Mouse (Mus musculus) heart, embryonic 15.5 days (tissue): ENCODE measurements at regions not wholly inside any gene's neighbourhood (a gene's known extent, or its start where the extent isn't known, plus 50 kb on each side); places are given as distances from the start of the nearest gene placed in this dataset.
"Not testable (repeated sequence)": the region's sequence is repeated elsewhere in the genome, so short reads cannot be mapped to it uniquely, and the experiment has no call there.

Source experiments
- ATAC-seq: fragments of 200-750 bp; cut with Nextera tagmentation; replicated peaks from 2 replicates; pipeline ENCODE4 v1.8.0; 2017; ENCODE audit warnings: low read depth, moderate TSS enrichment; ENCODE audit not compliant: insufficient number of reproducible peaks, insufficient read depth, low FRiP score
- H3K27ac ChIP-seq: fragments of 300-500 bp; sonication (generic); 2 replicates; pipeline ENCODE4 v1.5.1; 2015; ENCODE audit warnings: mild to moderate bottlenecking, inconsistent platforms
- H3K27me3 ChIP-seq: fragments of 300-500 bp; sonication (generic); 2 replicates; pipeline ENCODE4 v1.6.1; 2015; ENCODE audit warnings: inconsistent platforms
- H3K36me3 ChIP-seq: fragments of 300-500 bp; sonication (generic); 2 replicates; pipeline ENCODE4 v1.6.1; 2015; ENCODE audit warnings: mild to moderate bottlenecking, inconsistent platforms
- H3K4me1 ChIP-seq: fragments of 300-500 bp; sonication (generic); replicated peaks from 2 replicates; pipeline ENCODE4 v1.6.1; 2015; ENCODE audit warnings: inconsistent platforms
- H3K4me2 ChIP-seq: fragments of 300-500 bp; sonication (generic); 2 replicates; pipeline ENCODE4 v1.6.1; 2015; ENCODE audit warnings: inconsistent platforms, mild to moderate bottlenecking, moderate library complexity
- H3K4me3 ChIP-seq: fragments of 300-500 bp; sonication (generic); 2 replicates; pipeline ENCODE4 v1.5.1; 2015; ENCODE audit warnings: mild to moderate bottlenecking, inconsistent platforms
- H3K9ac ChIP-seq: fragments of 300-500 bp; sonication (generic); 2 replicates; pipeline ENCODE4 v1.6.1; 2015; ENCODE audit warnings: mild to moderate bottlenecking, inconsistent platforms
- H3K9me3 ChIP-seq: fragments of 300-500 bp; sonication (generic); replicated peaks from 2 replicates; pipeline ENCODE4 v1.6.1; 2016; ENCODE audit warnings: inconsistent platforms
- WGBS: fragments of 180-500 bp; shearing (Covaris S2); methylation state at CpG from one replicate; pipeline ENCODE4 v1.1.7; 2015; ENCODE audit warnings: mixed read lengths; 5-methylcytosine and 5-hydroxymethylcytosine counted together

DNA sequence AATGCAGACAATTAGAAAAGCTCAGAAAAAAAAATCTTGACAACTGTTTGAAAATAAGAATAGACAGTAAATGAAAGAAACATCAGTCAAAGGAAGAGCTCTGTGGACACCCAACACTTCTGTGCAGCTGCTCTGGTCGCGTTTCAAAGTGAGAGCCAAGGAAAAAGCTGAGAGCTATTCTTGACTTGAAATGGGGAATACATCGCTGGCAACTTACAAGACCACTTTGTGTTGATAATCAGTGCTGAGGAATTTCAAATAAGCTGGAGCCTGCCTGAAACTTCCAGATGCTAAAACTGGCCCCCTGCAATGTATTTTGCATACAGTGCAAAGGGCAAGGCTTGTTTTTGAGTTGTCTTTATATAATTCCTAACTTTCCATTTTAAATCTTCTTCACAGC is 177.1 kb upstream of the Ghr start:
- H3K4me2 ChIP-seq: no peak overlapping the region
- H3K4me3 ChIP-seq: no peak overlapping the region
- no peak overlapping the region for H3K27ac ChIP-seq
- H3K27me3 ChIP-seq: no peaks in the 10 kb centered on the region
- H3K9me3 ChIP-seq: no peaks in the 10 kb centered on the region
- no peak overlapping the region for H3K9ac ChIP-seq
- 23% methylated on average over 3 of the region's 3 CpGs for WGBS
- H3K36me3 ChIP-seq: no peaks in the 10 kb centered on the region
- no peaks in the 10 kb centered on the region for H3K4me1 ChIP-seq
- ATAC-seq: no peak

GRCm38 (mm10) chr15:3755636-3756035 is 172.3 kb upstream of the Ghr start:
- Histone ChIP-seq H3K4me2 (no peak overlapping the region), H3K27ac (no peak overlapping the region), H3K36me3 (no peaks in the 10 kb centered on the region), H3K4me3 (no peak overlapping the region), H3K27me3 (no peaks in the 10 kb centered on the region), H3K9me3 (no peaks in the 10 kb centered on the region), H3K9ac (no peak overlapping the region), H3K4me1 (no peaks in the 10 kb centered on the region)
- ATAC-seq: no peak
- WGBS: 68% methylated on average over 2 of the region's 2 CpGs

- not testable (repeated sequence) for H3K9ac ChIP-seq, H3K9me3 ChIP-seq, H3K27ac ChIP-seq, H3K27me3 ChIP-seq, H3K4me2 ChIP-seq, H3K4me3 ChIP-seq, H3K4me1 ChIP-seq, H3K36me3 ChIP-seq, ATAC-seq
- 84% methylated on average over 9 of the region's 9 CpGs for WGBS
These were observed 164.8 kb upstream of the Ghr start for GRCm38 (mm10) chr15:3748072-3748471.

DNA sequence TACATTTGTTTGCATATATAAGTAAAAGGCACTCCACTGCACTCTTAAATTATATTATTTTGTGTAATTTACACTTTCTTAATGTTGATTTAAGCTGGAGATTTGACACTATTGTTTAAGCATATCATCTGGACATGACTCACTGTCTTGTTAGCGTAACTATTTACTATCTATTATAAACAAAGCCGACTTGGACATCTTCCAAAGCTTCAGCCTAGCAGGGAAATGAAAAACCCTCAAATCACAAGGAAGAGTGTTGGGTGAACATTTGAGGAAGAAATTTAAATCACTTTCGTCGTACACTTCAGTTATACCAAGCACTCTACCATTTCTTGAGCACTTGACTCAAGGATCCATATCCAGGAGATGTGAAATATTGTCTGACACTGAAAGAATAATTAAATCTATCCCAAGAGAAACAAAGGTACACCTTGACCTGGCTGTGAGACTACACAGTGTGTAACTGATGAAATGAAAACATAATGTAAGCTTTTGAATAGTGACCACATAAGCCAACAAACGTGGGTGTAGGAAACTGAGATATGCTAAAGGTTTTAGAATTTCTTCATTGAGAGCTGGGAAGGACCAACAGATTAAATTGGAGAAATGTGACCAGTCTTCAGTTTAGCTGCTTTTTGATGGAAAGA is 160.0 kb upstream of the Ghr start:
- no peaks in the 10 kb centered on the region for H3K9me3 ChIP-seq
- H3K27me3 ChIP-seq: no peaks in the 10 kb centered on the region
- no peak overlapping the region for H3K9ac ChIP-seq
- no peak for ATAC-seq
- no peak overlapping the region for H3K4me3 ChIP-seq
- H3K36me3 ChIP-seq: no peaks in the 10 kb centered on the region
- H3K4me1 ChIP-seq: no peaks in the 10 kb centered on the region
- no peak overlapping the region for H3K4me2 ChIP-seq
- peak overlapping the region; percentile 1; the same call in 1 of the 2 replicates for H3K27ac ChIP-seq
- 48% methylated on average over 5 of the region's 5 CpGs for WGBS

DNA sequence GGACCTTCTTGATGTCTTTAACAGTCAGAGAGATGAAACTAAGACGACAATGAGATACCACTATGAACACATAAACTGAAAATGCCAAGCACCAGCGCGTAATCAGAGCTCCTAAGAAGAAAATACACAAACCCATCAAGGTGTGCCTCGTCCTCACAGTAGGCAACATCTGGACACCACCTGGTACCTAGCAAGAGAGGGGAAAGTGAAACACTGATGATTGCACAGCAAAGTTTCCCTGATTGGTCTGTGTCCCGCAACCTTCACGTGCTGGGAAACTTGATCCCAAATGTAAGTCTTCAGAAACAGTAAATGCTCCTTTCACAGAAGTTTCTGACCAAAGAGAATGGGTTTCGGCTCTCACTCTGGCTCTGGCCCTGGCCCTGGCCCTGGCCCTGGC is 158.9 kb upstream of the Ghr start:
- no peaks in the 10 kb centered on the region for H3K27me3 ChIP-seq
- no peak overlapping the region for H3K9ac ChIP-seq
- H3K4me1 ChIP-seq: no peaks in the 10 kb centered on the region
- H3K4me3 ChIP-seq: no peak overlapping the region
- no peak for ATAC-seq
- 78% methylated on average over 7 of the region's 7 CpGs for WGBS
- no peaks in the 10 kb centered on the region for H3K9me3 ChIP-seq
- no peaks in the 10 kb centered on the region for H3K36me3 ChIP-seq
- H3K4me2 ChIP-seq: no peak overlapping the region
- no peak overlapping the region for H3K27ac ChIP-seq

GRCm38 (mm10) chr15:3725214-3725613 is 141.9 kb upstream of the Ghr start:
- Histone ChIP-seq H3K4me1 (no peaks in the 10 kb centered on the region), H3K4me2 (no peak overlapping the region), H3K27me3 (no peaks in the 10 kb centered on the region), H3K36me3 (no peaks in the 10 kb centered on the region), H3K9me3 (no peaks in the 10 kb centered on the region), H3K27ac (no peak overlapping the region), H3K9ac (no peak overlapping the region), H3K4me3 (no peak overlapping the region)
- 74% methylated on average over 3 of the region's 3 CpGs for WGBS
- ATAC-seq: no peak

DNA sequence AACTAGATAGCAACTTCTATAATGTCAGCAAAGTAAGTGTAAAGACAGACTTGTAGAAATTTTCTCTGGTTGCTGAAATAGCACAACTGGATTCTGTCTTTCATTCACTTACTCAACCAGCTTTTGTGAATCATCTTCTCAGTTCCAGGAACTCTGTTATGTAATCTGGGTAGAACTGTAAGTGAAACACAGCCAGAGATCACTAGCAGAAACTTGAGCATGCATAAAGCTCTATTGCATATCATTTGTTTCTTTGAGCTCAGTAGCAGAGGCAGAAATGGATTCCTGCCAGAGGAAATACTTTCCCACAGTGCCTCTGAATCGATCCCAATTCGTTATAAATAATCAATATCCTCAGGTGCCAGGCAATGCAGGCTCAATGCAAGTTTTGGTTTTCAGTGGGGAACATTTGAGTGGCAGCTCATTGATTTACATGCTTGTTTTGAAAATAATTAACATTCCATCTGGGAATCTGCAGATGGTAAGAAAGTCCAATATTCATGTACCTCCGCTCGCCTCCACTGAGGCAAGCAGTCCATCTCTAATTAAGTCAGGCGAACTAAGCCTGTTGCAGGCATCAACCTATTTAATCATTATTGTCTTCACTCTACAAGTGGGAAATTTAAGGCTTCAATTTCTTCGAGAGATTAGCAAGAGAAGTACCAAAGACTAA is 137.5 kb upstream of the Ghr start:
- no peak for ATAC-seq
- H3K4me2 ChIP-seq: no peak overlapping the region

DNA sequence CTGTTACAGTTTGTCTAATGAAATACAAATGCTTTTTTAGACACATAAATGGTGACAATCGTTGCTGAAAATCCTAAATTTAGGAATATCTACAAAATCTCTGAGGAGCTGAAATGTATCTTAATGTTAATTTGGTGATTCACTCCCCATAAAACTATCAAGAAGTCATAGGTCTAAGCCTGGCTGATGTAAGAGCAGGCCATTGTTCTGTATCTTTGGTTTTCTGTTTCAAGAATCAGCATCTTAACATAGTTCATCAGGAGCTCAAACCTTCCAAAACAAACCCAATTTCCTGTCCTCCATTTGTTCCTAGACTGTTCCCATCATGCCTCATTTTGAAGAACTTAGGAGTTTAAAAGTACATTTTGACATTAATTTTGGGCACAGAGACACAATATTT is 128.5 kb upstream of the Ghr start:
- H3K4me2 ChIP-seq: no peak overlapping the region
- no peak overlapping the region for H3K4me3 ChIP-seq
- H3K27ac ChIP-seq: no peak overlapping the region
- WGBS: 75% methylated on average over 1 of the region's 1 CpGs
- H3K9ac ChIP-seq: no peak overlapping the region
- H3K4me1 ChIP-seq: no peaks in the 10 kb centered on the region
- no peaks in the 10 kb centered on the region for H3K27me3 ChIP-seq
- ATAC-seq: no peak
- H3K36me3 ChIP-seq: no peaks in the 10 kb centered on the region
- no peaks in the 10 kb centered on the region for H3K9me3 ChIP-seq

More for the DNA sequence above, 137.5 kb upstream of the Ghr start:
- Histone ChIP-seq H3K9ac (no peak overlapping the region), H3K4me1 (no peaks in the 10 kb centered on the region), H3K9me3 (no peaks in the 10 kb centered on the region), H3K36me3 (no peaks in the 10 kb centered on the region), H3K27me3 (no peaks in the 10 kb centered on the region), H3K27ac (no peak overlapping the region), H3K4me3 (no peak overlapping the region)
- WGBS: 81% methylated on average over 6 of the region's 6 CpGs

GRCm38 (mm10) chr15:3707089-3708078 is 124.1 kb upstream of the Ghr start:
- ATAC-seq: no peak
- H3K9me3 ChIP-seq: no peaks in the 10 kb centered on the region
- no peak overlapping the region for H3K4me3 ChIP-seq
- 63% methylated on average over 11 of the region's 11 CpGs for WGBS
- H3K4me2 ChIP-seq: no peak overlapping the region
- H3K9ac ChIP-seq: no peak overlapping the region
- H3K27ac ChIP-seq: no peak overlapping the region
- no peaks in the 10 kb centered on the region for H3K27me3 ChIP-seq
- H3K36me3 ChIP-seq: no peaks in the 10 kb centered on the region
- H3K4me1 ChIP-seq: no peaks in the 10 kb centered on the region

- H3K27ac ChIP-seq: no peak overlapping the region
- H3K4me2 ChIP-seq: no peak overlapping the region
- H3K27me3 ChIP-seq: no peaks in the 10 kb centered on the region
- H3K9ac ChIP-seq: no peak overlapping the region
- no peaks in the 10 kb centered on the region for H3K9me3 ChIP-seq
- H3K36me3 ChIP-seq: no peaks in the 10 kb centered on the region
- 44% methylated on average over 4 of the region's 4 CpGs for whole genome bisulfite sequencing
- no peaks in the 10 kb centered on the region for H3K4me1 ChIP-seq
- no peak overlapping the region for H3K4me3 ChIP-seq
- no peak for ATAC-seq
These were observed 116.0 kb upstream of the Ghr start for GRCm38 (mm10) chr15:3699234-3699814.

DNA sequence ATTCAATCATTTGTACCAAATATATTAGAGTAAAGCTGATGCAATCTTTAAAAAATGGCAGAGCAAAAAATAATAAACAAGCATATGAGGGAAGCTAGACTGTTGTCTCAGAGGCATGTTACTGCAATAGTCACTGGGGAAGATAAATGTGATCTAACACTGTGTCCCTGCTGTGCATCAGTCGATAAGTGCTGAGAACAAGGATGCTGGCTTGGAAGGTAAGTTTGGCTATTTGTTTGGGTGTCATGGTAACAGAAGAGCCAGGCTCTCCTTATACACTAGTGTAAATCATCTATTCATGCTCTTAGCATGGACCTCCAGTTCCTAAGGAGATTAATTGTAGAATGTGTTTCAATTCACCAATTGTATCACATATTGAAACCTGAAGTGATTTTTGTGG is 102.0 kb upstream of the Ghr start:
- ATAC-seq: no peak
- Histone ChIP-seq H3K4me2 (no peak overlapping the region), H3K4me1 (no peaks in the 10 kb centered on the region), H3K27me3 (no peaks in the 10 kb centered on the region), H3K27ac (no peak overlapping the region), H3K9ac (no peak overlapping the region), H3K36me3 (no peaks in the 10 kb centered on the region), H3K9me3 (no peaks in the 10 kb centered on the region), H3K4me3 (no peak overlapping the region)
- WGBS: 47% methylated on average over 1 of the region's 1 CpGs
